Mouse (Mus musculus): ENCODE results near the gene Treh. TPM values are rescaled to one million over a fixed set of nuclear protein-coding genes. Genes with fewer than 3 reads are reported as not detected.

The Treh gene
- polyA plus RNA-seq, 1 experiment: 0.15 TPM

- WGBS: 76% methylated on average over 7 of the region's 7 CpGs
- no peak for TF ChIP-seq CTCF (IDR thresholded peaks at IDR 0.05; ENCODE audit: borderline replicate concordance, control insufficient read depth, extremely low read depth, insufficient read depth, low read length, poor library complexity)
- no peak for TF ChIP-seq POLR2A (IDR thresholded peaks at IDR 0.05; ENCODE audit: control insufficient read depth, extremely low read depth, insufficient read depth, low read length, poor library complexity)
- no peak overlapping the region for H3K27ac ChIP-seq (ENCODE audit: control insufficient read depth, insufficient read depth, low read length)
- H3K4me3 ChIP-seq (ENCODE audit: control insufficient read depth, insufficient read depth, low read length): no peak overlapping the region
- no peaks in the 10 kb centered on the region for H3K36me3 ChIP-seq (ENCODE audit: control insufficient read depth, insufficient read depth, low read length)
- DNase-seq: no peak
- no peaks in the 10 kb centered on the region for H3K27me3 ChIP-seq (ENCODE audit: control insufficient read depth, insufficient read depth, low read length)
- peaks cover 31% of the 10 kb centered on the region for H3K4me1 ChIP-seq (replicated peaks; ENCODE audit: control insufficient read depth, insufficient read depth, low read length)
These were observed 49.5 kb downstream of the Treh start for GRCm38 (mm10) chr9:44722575-44722974.

DNA sequence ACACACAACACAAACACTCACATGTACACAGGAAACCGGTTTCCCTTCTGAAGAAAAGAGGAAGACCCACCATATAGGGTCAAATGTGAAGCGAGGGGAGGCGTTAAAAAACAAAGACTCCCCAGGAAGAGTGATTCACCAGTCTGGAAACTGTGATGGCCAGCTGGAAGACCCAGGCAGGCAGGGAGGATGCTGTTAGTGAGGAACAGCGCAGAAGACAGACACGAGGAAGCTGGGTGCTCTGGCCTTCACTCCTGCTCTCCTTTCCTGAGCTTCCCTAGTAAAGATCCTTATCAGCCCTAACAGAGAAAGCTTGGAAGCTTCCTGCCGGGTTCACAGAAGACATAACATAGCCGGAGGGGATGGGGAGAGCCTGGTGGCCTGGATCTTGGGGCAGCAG, 50.0 kb downstream of the Treh start:
- no peaks in the 10 kb centered on the region for H3K36me3 ChIP-seq (ENCODE audit: control insufficient read depth, insufficient read depth, low read length)
- 28% methylated on average over 7 of the region's 7 CpGs for WGBS
- H3K4me1 ChIP-seq (replicated peaks; ENCODE audit: control insufficient read depth, insufficient read depth, low read length): peaks cover 27% of the 10 kb centered on the region
- no peak for DNase-seq
- no peaks in the 10 kb centered on the region for H3K27me3 ChIP-seq (ENCODE audit: control insufficient read depth, insufficient read depth, low read length)
- H3K27ac ChIP-seq (ENCODE audit: control insufficient read depth, insufficient read depth, low read length): no peak overlapping the region
- H3K4me3 ChIP-seq (ENCODE audit: control insufficient read depth, insufficient read depth, low read length): no peak overlapping the region
- TF ChIP-seq POLR2A (IDR thresholded peaks at IDR 0.05; ENCODE audit: control insufficient read depth, extremely low read depth, insufficient read depth, low read length, poor library complexity): no peak
- no peak for TF ChIP-seq CTCF (IDR thresholded peaks at IDR 0.05; ENCODE audit: borderline replicate concordance, control insufficient read depth, extremely low read depth, insufficient read depth, low read length, poor library complexity)

DNA sequence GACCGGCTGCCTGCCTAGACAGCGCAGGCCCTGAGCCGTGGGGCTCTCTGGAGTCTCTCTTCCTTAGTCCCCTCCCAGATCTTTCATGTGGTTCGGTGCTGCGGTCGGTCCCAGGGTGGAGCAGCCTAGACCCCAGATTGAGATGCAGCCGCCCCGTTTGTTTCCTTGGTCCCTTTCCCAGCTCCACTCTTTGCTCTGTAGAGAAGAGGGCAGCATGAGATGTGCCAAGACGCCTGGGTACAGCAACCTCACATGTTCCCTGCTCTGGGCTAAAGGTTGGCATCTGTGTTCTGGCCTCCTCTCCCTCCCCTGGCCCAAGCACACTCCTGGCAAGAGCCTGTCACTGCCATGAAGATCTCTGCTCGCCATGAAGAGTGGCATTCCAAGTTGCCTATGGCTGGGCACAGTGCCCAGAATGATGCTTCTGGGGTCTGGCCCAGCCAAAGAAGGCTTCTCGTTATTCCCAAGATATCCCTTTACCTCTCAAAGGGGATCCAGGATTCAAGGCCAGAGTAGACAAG, 50.5 kb downstream of the Treh start:
- Histone ChIP-seq H3K27ac (ENCODE audit: control insufficient read depth, insufficient read depth, low read length) (no peak overlapping the region), H3K4me3 (ENCODE audit: control insufficient read depth, insufficient read depth, low read length) (no peak overlapping the region), H3K36me3 (ENCODE audit: control insufficient read depth, insufficient read depth, low read length) (no peaks in the 10 kb centered on the region), H3K27me3 (ENCODE audit: control insufficient read depth, insufficient read depth, low read length) (no peaks in the 10 kb centered on the region), H3K4me1 (replicated peaks; ENCODE audit: control insufficient read depth, insufficient read depth, low read length) (peaks cover 24% of the 10 kb centered on the region)
- 20% methylated on average over 11 of the region's 11 CpGs for WGBS
- TF ChIP-seq POLR2A (IDR thresholded peaks at IDR 0.05; ENCODE audit: control insufficient read depth, extremely low read depth, insufficient read depth, low read length, poor library complexity) (no peak), CTCF (IDR thresholded peaks at IDR 0.05; ENCODE audit: borderline replicate concordance, control insufficient read depth, extremely low read depth, insufficient read depth, low read length, poor library complexity) (no peak)
- DNase-seq: no peak

- no peak overlapping the region for H3K27ac ChIP-seq (ENCODE audit: control insufficient read depth, insufficient read depth, low read length)
- no peak for DNase-seq
- no peaks in the 10 kb centered on the region for H3K27me3 ChIP-seq (ENCODE audit: control insufficient read depth, insufficient read depth, low read length)
- H3K4me1 ChIP-seq (replicated peaks; ENCODE audit: control insufficient read depth, insufficient read depth, low read length): peaks cover 24% of the 10 kb centered on the region
- WGBS: 89% methylated on average over 6 of the region's 6 CpGs
- no peaks in the 10 kb centered on the region for H3K36me3 ChIP-seq (ENCODE audit: control insufficient read depth, insufficient read depth, low read length)
- no peak for TF ChIP-seq CTCF (IDR thresholded peaks at IDR 0.05; ENCODE audit: borderline replicate concordance, control insufficient read depth, extremely low read depth, insufficient read depth, low read length, poor library complexity)
- no peak for TF ChIP-seq POLR2A (IDR thresholded peaks at IDR 0.05; ENCODE audit: control insufficient read depth, extremely low read depth, insufficient read depth, low read length, poor library complexity)
- no peak overlapping the region for H3K4me3 ChIP-seq (ENCODE audit: control insufficient read depth, insufficient read depth, low read length)
These were observed 51.2 kb downstream of the Treh start for GRCm38 (mm10) chr9:44724223-44724622.

GRCm38 (mm10) chr9:44724665-44725064, 51.6 kb downstream of the Treh start:
- Histone ChIP-seq H3K36me3 (ENCODE audit: control insufficient read depth, insufficient read depth, low read length) (no peaks in the 10 kb centered on the region), H3K4me3 (ENCODE audit: control insufficient read depth, insufficient read depth, low read length) (no peak overlapping the region), H3K4me1 (replicated peaks; ENCODE audit: control insufficient read depth, insufficient read depth, low read length) (peaks cover 24% of the 10 kb centered on the region), H3K27me3 (ENCODE audit: control insufficient read depth, insufficient read depth, low read length) (no peaks in the 10 kb centered on the region), H3K27ac (ENCODE audit: control insufficient read depth, insufficient read depth, low read length) (no peak overlapping the region)
- no peak for DNase-seq
- TF ChIP-seq CTCF (IDR thresholded peaks at IDR 0.05; ENCODE audit: borderline replicate concordance, control insufficient read depth, extremely low read depth, insufficient read depth, low read length, poor library complexity) (no peak), POLR2A (IDR thresholded peaks at IDR 0.05; ENCODE audit: control insufficient read depth, extremely low read depth, insufficient read depth, low read length, poor library complexity) (no peak)
- 93% methylated on average over 2 of the region's 2 CpGs for WGBS

GRCm38 (mm10) chr9:44726431-44727146, 53.6 kb downstream of the Treh start:
- no peak for DNase-seq
- Histone ChIP-seq H3K36me3 (ENCODE audit: control insufficient read depth, insufficient read depth, low read length) (no peaks in the 10 kb centered on the region), H3K4me1 (replicated peaks; ENCODE audit: control insufficient read depth, insufficient read depth, low read length) (peaks cover 14% of the 10 kb centered on the region), H3K27ac (ENCODE audit: control insufficient read depth, insufficient read depth, low read length) (no peak overlapping the region), H3K27me3 (ENCODE audit: control insufficient read depth, insufficient read depth, low read length) (no peaks in the 10 kb centered on the region), H3K4me3 (ENCODE audit: control insufficient read depth, insufficient read depth, low read length) (no peak overlapping the region)
- 92% methylated on average over 10 of the region's 10 CpGs for WGBS
- no peak for TF ChIP-seq POLR2A (IDR thresholded peaks at IDR 0.05; ENCODE audit: control insufficient read depth, extremely low read depth, insufficient read depth, low read length, poor library complexity)
- TF ChIP-seq CTCF (IDR thresholded peaks at IDR 0.05; ENCODE audit: borderline replicate concordance, control insufficient read depth, extremely low read depth, insufficient read depth, low read length, poor library complexity): no peak
